Mouse (Mus musculus) stomach, postnatal 0 days (tissue): ENCODE measurements around the gene Fam221a.

Source experiments
- CTCF ChIP-seq: IDR thresholded peaks from 2 replicates; pipeline ENCODE4 v1.5.1; 2016; ENCODE audit warnings: antibody characterized with exemption, low read depth, mild to moderate bottlenecking, moderate library complexity
- EP300 ChIP-seq: optimal IDR thresholded peaks from 2 replicates; pipeline ENCODE3; 2016; ENCODE audit warnings: antibody characterized with exemption

DNA sequence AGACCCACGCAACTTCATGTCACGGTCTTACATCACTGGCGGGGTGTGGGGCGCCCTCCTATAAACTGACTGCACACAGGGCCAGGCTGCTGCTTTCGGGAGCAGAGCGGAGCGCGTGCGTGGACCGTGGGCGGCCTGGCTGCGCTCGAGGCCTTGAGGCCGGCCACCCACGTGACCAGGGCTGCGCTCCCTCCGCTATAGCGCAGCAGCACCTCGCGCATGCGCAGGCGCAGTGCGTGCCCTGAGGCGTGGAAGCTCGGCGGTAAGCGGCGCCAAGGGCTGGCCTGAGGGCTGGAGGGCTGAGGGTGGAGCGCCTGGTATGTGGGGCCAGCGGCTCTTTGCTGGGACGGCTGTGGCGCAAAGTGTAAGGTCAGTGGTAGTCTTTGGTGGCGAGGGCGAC is 27.8 kb downstream of the Fam221a start, which contains the start of gene Stk31:
- TF ChIP-seq CTCF (no peak), EP300 (no peak)
